Mouse (Mus musculus): Measurements from ENCODE around the gene Ube3b.

DNA sequence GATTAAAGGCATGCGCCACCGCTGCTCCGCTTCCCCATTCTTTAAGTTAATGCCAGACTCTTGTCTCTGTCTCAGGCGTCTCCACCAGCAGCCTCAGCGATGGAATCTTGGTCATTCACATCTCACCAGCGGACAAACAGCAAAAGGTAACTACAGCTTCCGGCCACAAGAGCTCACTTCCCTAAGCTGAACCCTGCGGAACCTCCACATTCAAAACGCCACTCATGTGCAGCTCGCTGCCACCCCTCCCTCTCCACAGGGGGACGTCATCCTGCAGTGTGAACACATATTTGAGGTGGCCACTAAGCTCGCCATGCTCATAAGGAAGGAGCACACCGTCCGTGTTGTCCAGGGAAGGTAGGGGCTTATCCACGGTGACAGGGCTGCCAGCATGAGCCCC lies 19.4 kb upstream of the Ube3b start:
- TF ChIP-seq CTCF (IDR thresholded peaks at IDR 0.05; ENCODE audit: low read depth) (no peak), EP300 (optimal IDR thresholded peaks at IDR 0.05) (no peak)

All from stomach, postnatal 0 days (tissue).